Mouse (Mus musculus) cerebellum, adult 2 months (tissue): ENCODE results near the gene Gzmn.
"Not testable (repeated sequence)": the region's sequence is repeated elsewhere in the genome, so short reads cannot be mapped to it uniquely, and the experiment has no call there.

Experiments used
- CTCF ChIP-seq: fragments of 200-500 bp; IDR thresholded peaks from 2 replicates; pipeline ENCODE4 v1.5.1; 2011; ENCODE audit warnings: low read depth, mild to moderate bottlenecking, control low read depth, low read length, moderate library complexity, borderline replicate concordance; ENCODE audit not compliant: insufficient read depth
- POLR2A ChIP-seq: fragments of 200-500 bp; IDR thresholded peaks from 2 replicates; pipeline ENCODE4 v1.6.1; 2011; ENCODE audit warnings: low read length, control low read depth, borderline replicate concordance; ENCODE audit not compliant: insufficient read depth

DNA sequence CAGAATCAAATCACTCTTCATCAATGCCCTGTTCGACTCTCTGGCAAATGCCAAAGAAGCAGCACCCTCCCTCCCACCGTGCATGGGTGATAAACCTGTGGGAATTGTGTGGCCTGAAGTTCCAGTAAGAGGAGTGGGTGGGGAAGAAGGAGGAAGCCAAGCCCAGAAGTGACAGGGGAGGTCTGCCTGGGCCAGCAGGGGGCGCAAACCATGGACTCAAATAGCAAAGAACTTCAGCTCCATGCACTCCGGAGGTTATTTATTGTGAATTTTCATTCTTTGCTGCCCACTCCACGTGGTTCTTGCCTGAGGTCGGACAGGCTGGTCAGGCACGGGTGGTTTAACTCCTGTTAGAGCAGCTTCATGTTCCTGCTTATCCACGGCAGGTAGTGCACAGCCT is 3.3 kb upstream of the Gzmn start:
- TF ChIP-seq CTCF, result peak; percentile 38; the same call in 1 of the 2 replicates
- TF ChIP-seq POLR2A, result not testable (repeated sequence)
